Mouse (Mus musculus) layer of hippocampus, adult 9-10 months (tissue): Measurements from ENCODE around the gene Gm8879.
"Not testable (repeated sequence)": the region's sequence is repeated elsewhere in the genome, so short reads cannot be mapped to it uniquely, and the experiment has no call there.

Experiments
- DNase-seq: peaks from one replicate; pipeline ENCODE4 v3.0.0; 2022; ENCODE audit warnings: low spot score

Gene Gm8879

GRCm38 (mm10) chr5:11127334-11127733, at the start of gene Gm8879:
Gene Gm8879 (plus strand): TSS chr5:11127634.
- not testable (repeated sequence) for DNase-seq

- not testable (repeated sequence) for DNase-seq
Measured at GRCm38 (mm10) chr5:11138031-11138430, 10.6 kb downstream of the Gm8879 start.
